Mouse (Mus musculus): ENCODE results near the gene Cyp2u1.

The Cyp2u1 gene

DNA sequence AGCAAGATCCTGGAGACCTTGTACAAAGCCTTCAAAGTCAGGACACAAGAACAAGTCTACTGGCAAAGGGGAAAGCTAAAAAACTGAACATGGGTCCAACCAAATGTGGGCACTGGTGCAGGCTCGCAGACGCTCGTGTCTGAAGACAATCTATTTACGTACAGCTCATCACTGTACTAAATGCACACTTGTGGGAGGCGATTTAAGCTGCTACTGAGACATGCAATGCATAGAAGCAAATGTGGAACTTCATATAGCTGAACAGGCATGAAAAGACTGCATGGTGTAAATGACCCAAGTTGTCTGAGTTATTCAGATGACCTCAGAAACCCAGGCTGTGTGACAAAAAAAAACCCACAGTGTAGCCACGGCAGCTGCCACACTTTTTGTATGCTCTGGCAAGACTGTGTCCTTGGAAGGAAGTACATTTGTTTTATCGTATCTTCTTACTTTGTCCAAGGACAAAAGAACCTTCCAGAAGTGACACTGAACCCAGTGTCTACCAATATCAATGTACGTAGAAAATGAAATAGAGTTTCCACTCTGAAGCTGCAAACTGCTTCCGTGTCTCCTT lies 43.5 kb downstream of the Cyp2u1 start:
- in situ Hi-C loops (cut with MboI, MseI) = no loop called here

DNA sequence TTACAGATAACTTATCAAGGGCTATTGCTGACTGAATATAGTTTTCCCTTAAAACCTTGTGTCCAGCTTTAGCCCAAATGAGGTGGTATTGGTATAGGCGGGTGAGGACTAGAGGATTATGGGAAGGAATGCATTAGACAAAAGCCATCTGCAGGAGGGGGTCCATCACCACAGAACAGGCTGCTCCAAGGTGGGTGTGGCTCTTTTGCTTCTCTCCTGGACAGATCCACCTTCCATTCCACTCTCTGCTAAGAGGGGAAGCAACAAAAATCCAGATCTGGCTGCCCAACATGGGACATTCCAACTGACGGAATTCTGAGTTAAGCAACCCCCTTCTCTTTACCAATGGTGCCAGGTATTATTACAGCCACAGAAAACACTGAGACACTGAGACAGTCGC lies 44.1 kb downstream of the Cyp2u1 start:
- in situ Hi-C loops (cut with MboI, MseI) = no loop called here

DNA sequence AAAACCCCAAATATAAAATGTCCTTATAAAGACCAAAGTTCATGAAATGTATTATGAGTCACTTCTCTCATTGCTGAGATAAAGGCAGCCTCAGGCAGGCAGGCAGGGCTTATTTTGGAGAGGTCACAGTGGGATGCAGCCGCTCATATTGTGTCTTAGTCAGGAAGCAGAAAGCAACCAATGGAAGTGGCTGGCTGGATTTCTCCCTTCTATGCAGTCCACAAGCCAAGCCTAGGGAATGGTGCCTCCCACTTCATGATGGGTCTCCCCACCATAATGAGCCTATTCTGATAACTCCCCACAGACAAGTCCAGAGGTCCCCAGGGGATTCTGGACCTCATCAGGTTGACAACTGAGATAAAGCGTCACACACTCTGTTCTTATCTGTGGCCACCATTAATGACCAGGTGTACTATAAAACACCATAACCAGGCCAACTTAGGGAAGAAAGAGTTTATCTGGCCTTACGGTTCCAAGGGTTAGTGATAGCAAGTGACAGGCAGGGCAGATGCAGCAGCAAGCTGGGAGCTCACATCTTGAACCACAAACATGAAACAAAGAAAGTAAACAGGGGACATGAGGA lies 47.5 kb downstream of the Cyp2u1 start:
- in situ Hi-C loops (cut with MboI, MseI) = no loop called here

DNA sequence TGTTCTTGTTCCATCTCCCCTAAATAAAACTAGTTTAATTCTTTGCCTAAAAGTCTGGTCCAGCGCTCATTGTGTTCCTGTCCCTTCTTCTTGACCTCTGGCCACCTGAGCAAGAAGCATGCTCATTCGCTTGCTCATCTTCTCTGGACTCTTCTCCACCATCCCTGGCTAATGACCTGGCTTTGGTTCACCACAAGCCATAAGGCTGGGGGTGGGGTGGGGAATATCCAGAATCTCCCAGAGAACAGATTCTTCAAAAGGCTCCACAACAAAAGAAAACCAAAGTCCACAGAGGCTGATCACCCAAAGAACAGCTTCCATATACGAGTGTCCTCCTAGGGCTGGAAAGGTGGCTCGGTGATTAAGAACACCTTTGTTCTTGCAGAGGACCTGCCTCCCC lies 48.0 kb downstream of the Cyp2u1 start:
- in situ Hi-C loops (cut with MboI, MseI) = no loop called here

DNA sequence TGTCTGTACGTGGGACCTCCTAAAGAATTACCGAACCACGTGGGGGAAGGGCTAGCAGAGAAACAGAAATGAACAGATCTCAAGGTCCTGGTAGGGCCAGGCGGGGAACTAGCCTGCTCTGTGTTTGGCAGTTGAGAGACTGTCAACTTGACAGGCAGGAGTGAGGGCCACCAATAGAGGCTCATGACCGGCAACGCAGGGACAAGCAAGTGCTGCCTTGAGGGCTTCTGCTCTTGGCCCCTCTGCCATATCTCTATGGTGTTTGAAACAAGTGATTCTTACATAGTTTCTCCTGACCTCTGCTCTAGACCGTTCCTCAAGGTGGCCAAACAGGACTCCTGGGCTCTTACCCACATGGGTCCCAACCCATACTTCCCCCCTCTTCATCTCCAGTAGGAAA lies 51.4 kb downstream of the Cyp2u1 start:
- in situ Hi-C loops (cut with MboI, MseI) = no loop called here

DNA sequence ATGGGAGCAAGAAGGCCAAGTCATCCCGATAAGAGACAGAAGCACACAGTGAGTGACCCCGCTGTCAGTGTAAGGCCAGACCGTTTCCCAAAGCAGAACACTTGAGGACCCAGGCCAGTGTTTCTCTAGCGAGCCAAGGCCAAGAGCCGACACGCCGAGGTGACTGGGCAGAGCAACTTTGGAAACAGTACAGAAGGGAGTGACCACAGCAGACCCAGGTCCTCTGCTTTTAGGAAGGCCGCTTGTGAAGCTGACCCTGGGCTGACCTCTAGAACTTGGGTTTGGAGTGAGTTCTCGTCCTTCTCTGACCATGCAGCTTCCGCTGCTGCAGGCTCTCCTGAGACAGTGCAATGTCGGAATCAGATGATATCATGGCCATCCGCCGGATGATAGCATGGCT lies 52.0 kb downstream of the Cyp2u1 start:
- in situ Hi-C loops (cut with MboI, MseI) = no loop called here

DNA sequence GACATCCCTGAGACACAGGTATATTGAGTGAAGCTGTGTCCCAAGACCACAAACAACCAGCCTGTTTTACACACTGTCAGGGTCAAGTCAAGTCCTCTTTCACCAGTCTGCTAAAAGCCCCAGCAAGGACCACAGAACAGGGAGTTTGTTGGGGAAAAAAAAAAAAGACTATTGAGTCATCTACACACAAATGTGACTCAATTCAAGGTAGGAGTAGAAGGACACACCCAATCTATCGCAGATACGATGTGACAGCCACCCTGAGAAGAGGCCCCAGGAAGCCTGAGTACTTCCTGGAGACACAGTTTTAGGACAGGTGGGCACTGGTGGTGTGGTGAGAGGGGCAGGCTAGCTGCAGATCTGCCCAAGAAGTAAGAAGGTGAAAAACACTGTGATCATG lies 52.7 kb downstream of the Cyp2u1 start:
- in situ Hi-C loops (cut with MboI, MseI) = no loop called here

DNA sequence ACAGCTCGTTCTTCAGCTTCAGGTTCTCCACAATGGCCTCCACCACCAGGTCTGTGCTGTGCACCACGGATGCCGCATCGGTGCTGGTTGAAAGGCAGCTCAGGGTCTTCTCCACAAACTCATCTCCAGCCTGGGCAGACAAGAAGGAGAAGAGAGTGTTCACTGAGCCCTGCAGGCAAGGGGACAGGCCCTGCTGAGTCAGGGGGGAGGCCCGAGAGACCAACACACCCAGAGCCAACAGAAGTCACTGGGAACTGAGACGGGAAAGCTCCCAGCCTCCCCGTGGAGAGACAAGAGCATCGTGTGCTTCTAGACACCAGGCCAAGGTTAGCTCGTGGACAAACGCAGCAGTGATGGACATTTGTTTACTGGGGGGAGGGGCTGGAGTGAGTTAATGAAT lies 54.6 kb downstream of the Cyp2u1 start:
- in situ Hi-C loops (cut with MboI, MseI) = no loop called here

DNA sequence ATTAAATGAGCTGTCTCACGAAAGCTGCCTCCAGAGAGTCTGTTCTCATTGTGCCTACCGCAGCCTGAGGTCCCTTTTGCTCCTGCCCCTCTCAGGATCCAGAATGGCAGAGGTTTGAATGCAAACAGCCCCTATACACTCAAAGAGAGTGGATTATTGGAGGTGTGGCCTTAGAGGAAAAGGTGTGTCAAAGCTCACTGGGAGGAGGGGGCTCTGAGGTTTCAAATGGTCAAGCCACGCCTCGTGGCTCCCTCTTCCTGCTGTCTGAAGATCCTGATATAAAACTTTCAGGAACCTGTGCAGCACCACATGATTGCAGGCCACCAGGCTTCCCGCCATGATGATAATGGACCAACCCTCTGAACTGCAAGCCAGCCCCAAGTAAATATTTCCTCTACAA lies 55.2 kb downstream of the Cyp2u1 start:
- in situ Hi-C loops (cut with MboI, MseI) = no loop called here

DNA sequence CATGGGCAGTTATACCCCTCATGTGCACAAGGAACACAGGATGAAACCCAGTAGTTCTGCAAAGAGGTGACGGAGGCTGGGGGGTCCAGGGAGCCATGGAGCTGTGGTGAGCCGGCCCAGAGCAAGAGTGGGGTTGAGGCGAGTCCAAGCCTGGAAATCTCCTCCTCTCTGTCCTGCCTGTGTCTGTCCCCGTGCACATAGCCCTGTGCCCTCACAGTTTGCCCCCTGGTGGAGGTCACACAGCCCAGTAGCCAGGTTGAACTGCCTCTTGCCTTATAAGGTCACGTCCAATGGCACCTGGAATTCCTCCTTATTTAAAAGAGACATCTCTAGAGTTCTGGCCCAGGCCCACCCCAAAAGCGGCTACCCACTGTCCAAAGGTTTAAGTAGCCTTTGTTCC lies 55.6 kb downstream of the Cyp2u1 start:
- in situ Hi-C loops (cut with MboI, MseI) = no loop called here

DNA sequence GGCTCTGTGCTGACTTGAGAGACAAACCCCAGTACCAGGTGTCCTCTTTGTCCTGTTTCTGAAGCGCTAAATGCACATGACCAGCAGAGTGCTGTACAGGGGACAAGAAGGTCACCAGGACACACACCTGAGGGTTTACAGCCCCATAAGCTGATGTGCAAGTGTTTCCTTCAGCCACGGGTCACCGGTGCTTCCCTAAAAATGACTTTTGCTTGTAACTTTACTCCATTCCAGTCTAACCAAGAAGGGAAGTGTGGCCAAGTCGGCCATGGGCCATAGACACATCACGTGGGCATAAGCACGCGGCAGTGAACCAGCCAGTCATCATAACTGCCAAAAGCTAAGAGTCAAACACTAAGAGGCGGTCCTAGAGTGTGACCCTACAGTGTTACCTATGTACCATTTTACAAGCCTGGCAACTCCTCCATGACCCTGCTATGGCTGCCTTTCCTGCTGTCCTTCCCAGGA lies 56.4 kb downstream of the Cyp2u1 start:
- in situ Hi-C loops (cut with MboI, MseI) = no loop called here

DNA sequence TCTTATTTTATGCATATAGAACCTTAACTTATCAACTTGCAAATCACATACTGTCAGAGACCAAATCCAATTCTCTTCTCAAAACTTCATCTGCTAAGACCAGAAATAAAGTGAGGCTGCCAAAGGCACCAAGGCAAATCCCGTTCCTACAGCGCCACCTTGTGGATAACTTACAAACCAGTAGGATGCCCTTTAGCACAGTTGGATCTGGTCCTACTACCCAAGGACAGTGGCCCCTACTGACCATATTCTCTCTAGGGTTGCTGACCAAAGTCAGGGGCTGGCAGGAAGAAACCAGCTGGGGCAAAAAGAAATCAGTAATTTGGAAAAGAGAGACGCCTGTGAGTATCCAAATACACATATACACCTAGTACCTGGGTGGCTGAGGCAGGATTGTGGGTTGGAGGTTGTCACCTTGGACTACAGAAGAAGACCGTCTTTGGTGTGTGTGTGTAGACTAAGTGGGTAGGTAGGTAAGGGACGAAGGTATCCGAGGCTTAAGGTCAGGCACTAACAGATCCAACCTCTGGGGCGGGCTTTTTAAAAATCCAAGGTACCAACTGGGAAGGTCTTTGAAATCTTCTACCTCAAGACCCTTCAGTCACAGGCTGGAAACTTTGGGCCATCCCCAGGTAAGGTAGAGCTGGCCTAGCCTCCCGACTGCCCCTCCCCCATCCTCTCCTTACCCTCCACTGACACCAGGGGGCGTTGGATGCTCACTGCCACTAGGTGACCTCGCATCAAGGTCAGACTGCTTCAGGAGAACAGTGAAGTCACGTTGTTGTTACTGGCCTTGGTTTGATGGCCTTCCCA lies 57.1 kb downstream of the Cyp2u1 start:
- in situ Hi-C loops (cut with MboI, MseI) = no loop called here

All from T-helper 1 cell (primary cell).